Mouse (Mus musculus): ENCODE data around the gene Cckbr.
"Not testable (repeated sequence)": the region's sequence is repeated elsewhere in the genome, so short reads cannot be mapped to it uniquely, and the experiment has no call there.

Gene Cckbr

GRCm38 (mm10) chr7:105437979-105438772 lies 12.6 kb downstream of the Cckbr start:
- peak; percentile 21 for DNase-seq

- DNase-seq: no peak
Observed at GRCm38 (mm10) chr7:105441426-105441825, 15.9 kb downstream of the Cckbr start.

GRCm38 (mm10) chr7:105445076-105445475 lies 19.5 kb downstream of the Cckbr start:
- no peak for DNase-seq

GRCm38 (mm10) chr7:105453345-105453744 lies 27.8 kb downstream of the Cckbr start:
- DNase-seq: not testable (repeated sequence)

GRCm38 (mm10) chr7:105458546-105458945 lies 33.0 kb downstream of the Cckbr start:
- DNase-seq: no peak

GRCm38 (mm10) chr7:105465505-105465904 lies 40.0 kb downstream of the Cckbr start:
- DNase-seq: not testable (repeated sequence)

- no peak for DNase-seq
Observed at GRCm38 (mm10) chr7:105472607-105473006, 47.1 kb downstream of the Cckbr start.

- DNase-seq: no peak
Observed at GRCm38 (mm10) chr7:105474771-105475315, 49.3 kb downstream of the Cckbr start.

GRCm38 (mm10) chr7:105475396-105475949 lies 49.9 kb downstream of the Cckbr start:
- no peak for DNase-seq

GRCm38 (mm10) chr7:105476683-105477432 lies 51.3 kb downstream of the Cckbr start:
- no peak for DNase-seq

- no peak for DNase-seq
Observed at GRCm38 (mm10) chr7:105477433-105477700, 51.8 kb downstream of the Cckbr start.

GRCm38 (mm10) chr7:105477841-105478240 lies 52.3 kb downstream of the Cckbr start:
- DNase-seq: peak; percentile 72

GRCm38 (mm10) chr7:105478344-105478743 lies 52.8 kb downstream of the Cckbr start:
- DNase-seq: no peak

GRCm38 (mm10) chr7:105479232-105479631 lies 53.7 kb downstream of the Cckbr start:
- DNase-seq: no peak

GRCm38 (mm10) chr7:105480081-105480480 lies 54.5 kb downstream of the Cckbr start:
- no peak for DNase-seq

GRCm38 (mm10) chr7:105480561-105481504 lies 55.3 kb downstream of the Cckbr start:
- peak; percentile 72 for DNase-seq

GRCm38 (mm10) chr7:105481505-105482411 lies 56.2 kb downstream of the Cckbr start, which contains the start of gene Cavin3:
Cavin3 (minus strand) TSS chr7:105482300.
- DNase-seq: peak; percentile 93

- DNase-seq: peak; percentile 55
Observed at GRCm38 (mm10) chr7:105482426-105482825, 56.9 kb downstream of the Cckbr start.

- no peak for DNase-seq
Observed at GRCm38 (mm10) chr7:105485029-105485428, 59.5 kb downstream of the Cckbr start.

- no peak for DNase-seq
Observed at GRCm38 (mm10) chr7:105487104-105487876, 61.8 kb downstream of the Cckbr start.

- DNase-seq: no peak
Observed at GRCm38 (mm10) chr7:105497881-105498280, 72.3 kb downstream of the Cckbr start.

Measured in lung, postnatal 10 days (tissue).